Mouse (Mus musculus) cerebellum, postnatal 36 days (tissue): ENCODE results near the gene Tnr.
"Not testable (repeated sequence)": the region's sequence is repeated elsewhere in the genome, so short reads cannot be mapped to it uniquely, and the experiment has no call there.

Source experiments
- DNase-seq, 2 experiments: peaks; one replicate each; pipeline ENCODE4 v3.0.0; 2021 to 2022; ENCODE audit warnings: mixed read lengths in 2 of 2

Gene Tnr

DNA sequence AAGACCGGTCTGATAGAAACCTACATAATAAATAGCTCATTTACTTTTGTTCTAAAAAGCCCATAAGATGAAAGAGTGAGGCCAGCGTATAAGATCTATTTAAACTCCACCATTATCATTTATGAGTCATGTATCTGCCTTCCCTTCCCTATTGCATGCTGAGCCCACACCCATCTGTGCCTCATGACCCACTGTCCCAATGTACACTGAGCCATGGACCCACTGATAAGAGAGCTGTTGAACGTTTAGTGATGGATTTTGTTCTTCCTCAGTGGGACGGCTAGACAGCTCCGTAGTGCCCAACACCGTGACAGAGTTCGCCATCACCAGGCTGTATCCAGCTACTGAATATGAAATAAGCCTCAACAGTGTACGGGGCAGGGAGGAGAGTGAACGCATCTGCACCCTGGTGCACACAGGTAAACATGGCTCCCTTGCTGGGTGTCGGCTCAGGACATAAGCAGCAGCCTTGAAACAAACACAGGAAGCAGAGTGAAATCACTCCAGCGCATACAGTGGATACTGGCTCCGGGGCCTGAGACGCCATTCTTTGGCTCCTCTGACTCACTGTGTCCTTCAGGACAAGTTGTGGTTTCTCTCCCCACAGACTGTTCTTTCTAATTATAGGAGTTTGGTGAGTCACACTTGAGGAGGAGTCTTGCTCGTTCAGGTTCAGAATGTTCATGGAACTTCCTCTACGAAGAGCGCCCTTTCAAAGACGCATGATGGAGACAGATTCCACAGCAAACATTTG, 365.6 kb downstream of the Tnr start:
- no peak for DNase-seq

GRCm38 (mm10) chr1:159890524-159890923, 367.0 kb downstream of the Tnr start:
- no peak for DNase-seq

- DNase-seq: no peak
These were observed 371.5 kb downstream of the Tnr start for GRCm38 (mm10) chr1:159895094-159895493.

DNA sequence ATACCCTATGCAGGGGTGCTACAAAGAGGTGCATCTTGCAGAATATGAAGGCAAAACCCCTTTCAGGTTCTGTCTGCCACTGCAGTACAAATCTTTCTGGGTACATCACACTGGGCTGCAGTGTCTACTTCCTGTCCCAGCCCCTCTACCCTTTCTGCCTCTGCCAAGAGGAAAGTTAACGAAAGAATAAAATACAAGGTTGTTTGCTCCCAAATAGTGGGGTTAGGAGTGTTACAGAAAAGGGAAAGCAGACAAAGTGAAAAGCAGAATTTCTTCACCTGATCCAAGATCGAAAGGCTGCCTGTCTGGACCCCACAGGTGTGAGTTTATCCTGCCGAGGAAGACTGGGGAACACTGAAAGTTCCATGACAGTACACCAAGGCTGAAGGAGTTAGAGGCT, 376.4 kb downstream of the Tnr start:
- DNase-seq: no peak

DNA sequence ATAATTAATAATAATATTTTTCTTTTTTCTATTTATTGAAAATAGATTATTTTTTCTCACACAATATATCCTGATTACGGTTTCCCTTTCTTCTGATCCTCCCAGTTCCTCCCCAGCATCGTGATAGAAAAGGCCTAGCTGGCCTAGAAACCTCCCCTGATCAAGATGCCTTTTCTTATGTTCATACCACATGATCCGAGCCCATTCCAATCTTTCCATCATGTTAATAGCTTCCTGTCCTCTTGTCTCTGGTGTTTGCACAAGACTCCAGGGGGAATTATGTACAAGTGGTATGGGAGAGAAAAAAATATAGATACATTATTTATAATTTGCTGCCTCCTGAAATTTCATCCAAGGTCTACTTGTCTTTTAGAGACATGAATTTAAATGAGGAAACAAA, 377.1 kb downstream of the Tnr start:
- DNase-seq: no peak

DNA sequence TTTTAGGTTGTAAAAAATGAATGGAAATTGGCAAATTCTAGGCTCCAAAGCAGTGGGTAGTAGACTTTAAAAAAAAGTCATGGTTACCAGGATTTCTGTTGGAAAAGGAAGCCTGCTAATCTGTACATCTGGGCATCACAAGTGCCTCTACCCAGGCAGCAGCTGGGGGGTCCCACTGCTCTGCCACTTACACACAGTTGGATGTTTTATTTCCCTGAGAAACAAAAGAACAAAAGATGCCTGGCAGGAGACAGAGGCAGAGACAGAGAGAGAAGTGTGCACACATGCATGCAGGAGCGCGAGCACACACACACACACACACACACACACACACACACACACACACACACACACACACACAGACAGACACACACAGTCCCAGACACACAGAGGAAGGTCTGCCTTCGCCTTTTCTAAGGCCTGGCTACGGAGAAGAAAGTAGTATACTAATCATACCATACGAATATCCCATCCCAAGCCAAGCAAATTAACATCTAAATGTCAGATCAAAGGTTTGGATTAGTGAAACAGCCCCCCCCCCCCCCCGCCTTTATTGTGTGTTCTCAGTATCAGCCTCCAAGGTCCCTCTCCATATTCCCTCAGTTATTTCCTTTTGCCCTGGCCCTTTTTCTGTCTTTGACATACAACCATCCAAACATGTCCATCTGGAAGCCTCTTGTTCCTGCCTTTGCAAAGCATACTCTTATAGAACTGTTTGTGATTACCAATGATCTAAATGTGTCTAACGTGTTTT, 378.0 kb downstream of the Tnr start:
- DNase-seq: no peak

DNA sequence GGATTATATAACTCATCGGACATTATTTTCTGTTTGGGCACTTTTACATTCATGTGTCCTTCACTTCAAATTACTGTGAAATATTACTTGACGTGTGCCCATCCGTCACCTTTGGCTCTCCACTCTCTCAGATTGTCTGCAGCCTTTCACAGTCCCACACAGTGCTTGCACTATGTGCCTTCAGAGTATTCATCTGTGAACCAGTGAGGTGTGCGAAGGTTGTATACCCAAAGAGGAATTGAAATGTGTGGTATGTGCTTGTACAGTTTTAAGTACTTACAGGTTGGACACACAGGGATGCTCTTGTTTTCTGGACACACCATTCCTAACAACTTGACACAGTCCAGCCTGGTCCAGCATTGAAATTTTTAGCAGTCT, 378.5 kb downstream of the Tnr start:
- no peak for DNase-seq

DNA sequence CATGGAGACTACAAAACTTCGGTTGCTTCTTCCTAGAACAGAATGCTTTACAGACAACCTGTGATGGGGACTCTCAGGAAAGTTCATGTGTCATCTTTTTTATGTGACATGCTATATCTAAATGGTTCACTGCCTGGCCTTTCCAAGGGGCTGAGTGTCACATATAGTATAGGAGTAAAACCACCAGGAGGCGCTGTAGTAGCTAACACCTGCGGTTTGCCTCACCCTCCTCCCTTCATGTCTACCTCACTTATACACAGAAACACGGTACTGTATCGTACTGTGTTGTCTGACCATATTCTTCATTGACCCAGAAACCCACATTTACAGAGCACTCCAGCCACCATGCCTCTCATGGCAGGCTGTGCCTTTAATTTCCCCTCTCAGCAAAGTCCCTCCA, 387.4 kb downstream of the Tnr start:
- peak in 1 of 2 experiments; percentile 8 for DNase-seq

GRCm38 (mm10) chr1:159914726-159915125, 391.2 kb downstream of the Tnr start:
- DNase-seq: no peak

DNA sequence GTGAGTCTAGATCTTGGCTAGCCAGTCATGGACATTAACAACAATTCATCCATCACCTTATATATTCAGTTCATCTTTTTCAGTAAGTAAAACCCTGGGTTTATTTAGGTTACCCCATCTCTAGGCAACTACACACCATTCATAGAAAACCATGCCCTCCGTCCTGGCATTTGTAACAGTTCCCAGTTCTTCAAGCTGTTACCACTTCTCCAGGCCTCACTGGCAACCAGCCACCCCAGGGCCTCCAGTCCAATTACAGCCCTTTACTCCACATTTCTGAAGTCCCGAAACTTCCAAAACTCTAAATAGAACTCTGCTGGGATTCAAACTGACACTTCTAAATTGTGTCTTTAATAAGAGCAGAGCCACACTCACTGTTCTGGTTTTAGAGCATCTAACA, 397.0 kb downstream of the Tnr start:
- no peak for DNase-seq

GRCm38 (mm10) chr1:159923010-159923409, 399.4 kb downstream of the Tnr start:
- no peak for DNase-seq

GRCm38 (mm10) chr1:159924105-159924504, 400.5 kb downstream of the Tnr start:
- no peak for DNase-seq

GRCm38 (mm10) chr1:159924684-159925083, 401.1 kb downstream of the Tnr start:
- no peak for DNase-seq

DNA sequence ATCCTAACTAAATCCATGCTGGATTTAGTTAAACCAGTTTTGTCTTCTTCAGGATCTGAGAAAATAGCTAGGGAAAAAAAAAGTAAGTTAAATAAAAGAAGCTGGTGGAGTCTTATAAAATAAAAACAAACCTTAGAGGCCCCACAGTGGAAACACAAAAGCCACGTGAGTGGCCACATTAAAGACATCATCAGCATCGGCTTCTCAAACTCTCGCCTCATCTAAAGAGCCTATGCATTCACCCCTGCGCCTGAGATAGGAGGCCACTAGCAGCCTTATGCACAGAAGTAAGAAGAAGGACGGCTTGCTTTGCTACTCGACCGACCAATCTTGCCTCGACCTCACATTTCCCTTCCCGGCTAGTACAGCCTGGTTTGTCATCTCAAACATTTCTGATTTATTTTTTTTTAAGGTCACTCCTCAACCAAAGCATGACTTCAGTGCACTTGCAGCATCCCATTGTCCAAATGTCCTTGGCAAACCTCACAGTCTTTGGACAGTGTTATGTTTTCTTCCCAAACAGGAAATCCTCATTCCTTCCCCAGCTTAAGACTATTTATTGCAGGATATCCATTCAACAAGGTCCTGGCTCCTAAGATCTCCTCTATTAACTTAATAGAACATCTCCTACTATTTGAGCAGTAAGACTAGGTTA, 405.2 kb downstream of the Tnr start:
- no peak for DNase-seq

DNA sequence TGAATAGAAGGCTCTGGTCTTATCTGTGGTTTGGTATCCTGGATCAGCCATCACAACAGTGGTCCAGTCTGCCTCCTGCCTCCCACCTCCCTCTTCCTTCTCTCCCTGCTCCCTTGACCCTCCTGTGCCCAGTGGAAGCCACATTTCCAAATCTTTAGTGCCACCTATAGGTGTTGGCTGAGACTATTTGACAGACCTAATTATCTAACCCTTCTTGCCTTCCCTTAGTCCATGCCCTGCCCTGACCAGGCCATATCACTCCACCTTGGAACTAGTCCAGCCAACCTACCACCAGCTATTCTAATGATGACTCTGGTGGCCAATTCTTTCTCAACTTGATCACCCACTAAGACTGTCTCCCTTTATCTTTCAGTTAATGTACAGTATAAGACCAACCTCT, 408.5 kb downstream of the Tnr start:
- DNase-seq: no peak

DNA sequence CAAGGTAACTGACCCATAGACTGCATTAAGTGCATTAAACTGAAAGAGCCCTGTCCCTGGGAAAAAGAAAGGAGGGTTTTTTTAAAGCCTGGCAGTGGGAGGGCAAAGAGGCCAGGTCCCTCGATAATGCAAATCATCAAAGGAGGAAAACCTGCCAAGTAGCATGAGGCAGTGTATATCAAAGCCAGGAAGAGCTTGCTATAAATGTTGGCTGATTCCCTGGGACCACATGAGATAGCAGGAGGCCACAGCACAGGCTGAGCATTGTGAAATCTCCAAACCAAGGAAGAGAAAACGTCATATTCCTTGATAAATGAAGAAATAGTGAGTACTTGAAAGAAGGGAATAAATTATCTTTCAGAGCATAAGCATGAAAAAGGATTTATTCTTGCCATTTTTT, 409.0 kb downstream of the Tnr start:
- DNase-seq: no peak

DNA sequence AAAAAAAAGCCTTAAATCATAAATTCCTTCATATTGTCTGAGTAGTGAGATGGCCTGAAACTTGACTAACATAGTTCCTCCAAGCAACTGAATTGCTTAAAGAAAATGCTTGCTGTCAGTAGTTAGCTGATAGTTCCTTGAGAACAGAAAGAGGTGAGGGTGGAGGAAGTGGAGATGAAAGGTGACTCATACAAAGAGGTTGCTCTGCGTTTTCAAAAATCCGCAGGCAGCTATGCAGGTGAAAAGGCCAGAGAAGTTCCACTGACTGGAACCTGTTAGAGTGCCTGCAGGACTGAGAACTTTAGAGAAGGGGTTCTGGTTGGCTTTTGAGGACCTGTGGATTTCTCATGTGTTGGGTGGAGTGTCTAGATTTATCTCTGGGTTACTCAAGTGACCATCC, 414.9 kb downstream of the Tnr start:
- no peak for DNase-seq

GRCm38 (mm10) chr1:159939335-159939734, 415.8 kb downstream of the Tnr start:
- DNase-seq: no peak

DNA sequence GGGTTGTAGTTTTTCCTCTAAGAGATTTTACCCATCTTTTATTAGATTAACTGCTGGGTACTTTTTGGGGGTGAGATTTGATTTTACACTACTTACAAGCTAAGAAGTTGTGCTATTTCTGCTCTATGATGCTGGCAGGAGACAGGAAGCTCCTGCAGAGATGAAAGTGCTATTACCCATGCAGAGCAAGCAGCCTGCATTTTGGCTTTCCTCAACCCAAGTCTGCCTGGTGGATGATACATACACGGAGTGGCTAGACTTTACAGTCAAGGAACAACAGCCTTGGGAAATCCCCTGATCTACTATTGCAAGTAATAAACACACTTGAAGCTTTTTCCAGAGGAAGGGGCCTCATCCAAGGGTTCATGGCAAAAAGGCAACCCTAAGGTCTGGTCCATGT, 430.0 kb downstream of the Tnr start:
- DNase-seq: no peak

GRCm38 (mm10) chr1:159963351-159963750, 439.8 kb downstream of the Tnr start:
- DNase-seq: no peak

- DNase-seq: not testable (repeated sequence)
These were observed 442.7 kb downstream of the Tnr start for GRCm38 (mm10) chr1:159966286-159966685.

DNA sequence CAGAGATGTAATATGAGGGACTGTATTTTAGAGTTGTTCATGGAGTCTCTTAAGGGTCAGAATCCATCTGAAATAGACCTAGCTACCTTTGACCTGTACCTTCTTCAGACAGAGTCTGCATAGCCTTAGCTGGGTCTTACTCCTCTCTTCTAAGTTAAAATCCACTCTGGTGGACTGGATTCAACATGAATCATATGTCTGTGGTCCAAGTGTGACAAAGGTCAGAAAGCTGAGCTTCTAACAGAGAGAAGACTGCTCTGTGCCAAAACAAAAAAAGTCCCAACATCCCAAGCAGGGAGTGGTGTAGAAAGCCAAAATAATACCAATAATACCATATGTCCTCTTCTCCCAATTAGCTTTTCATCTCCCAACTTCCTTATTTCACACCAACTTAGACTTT, 444.8 kb downstream of the Tnr start:
- DNase-seq: no peak

DNA sequence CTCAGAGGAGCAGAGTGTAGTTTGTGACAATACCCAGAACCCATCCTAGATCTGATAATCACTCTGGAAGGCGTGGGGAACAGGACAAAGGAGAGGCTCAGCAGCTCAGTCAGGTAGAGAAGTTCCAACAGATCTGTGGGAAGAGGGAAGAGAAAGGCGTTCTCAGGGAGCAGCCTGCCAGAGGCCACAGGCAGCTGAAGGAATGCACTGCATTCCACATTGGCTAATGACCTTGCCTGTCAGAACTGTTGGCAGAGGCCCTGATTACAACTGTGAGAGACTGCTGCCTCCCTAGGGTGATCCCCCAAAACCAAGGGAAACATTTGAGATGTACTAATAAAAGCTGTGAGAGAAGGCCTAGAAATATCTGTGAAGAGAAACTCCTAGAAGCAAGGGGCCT, 454.2 kb downstream of the Tnr start:
- DNase-seq: no peak

DNA sequence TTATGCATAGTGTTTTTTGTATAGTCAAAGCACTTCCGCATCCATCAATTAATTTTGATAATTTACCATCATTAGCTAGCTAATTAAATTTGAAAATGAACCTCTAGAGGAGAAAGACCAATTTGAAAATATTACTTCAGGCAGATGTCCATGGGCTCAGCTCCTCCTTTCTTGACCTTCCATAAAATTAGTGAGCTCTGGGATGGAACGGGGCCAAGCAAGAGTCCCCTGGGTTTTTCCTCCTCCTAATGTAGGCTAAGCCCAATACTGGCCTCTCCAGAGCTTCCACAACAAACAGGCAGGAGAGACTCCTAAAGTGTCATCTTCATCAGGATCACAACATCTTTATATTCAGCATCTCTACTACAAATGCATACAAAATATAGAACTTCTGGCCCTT, 455.5 kb downstream of the Tnr start:
- DNase-seq: no peak
